ENCODE assay signal across 30 mouse cellular contexts in genomic region chr17:31989035-31989434, GRCm38 (mm10). TPM values are rescaled to one million over a fixed set of nuclear protein-coding genes. Genes with fewer than 3 reads are reported as not detected.
"Had no signal": no experiment of that assay in that cellular context is flagged by ENCODE, and none has a peak within 500 bp of the region (broad histone marks: within the 10 kb centered on the region; RNA-seq: fewer than 3 reads in every experiment).

No protein-coding gene starts in this region.

- H3K36me3 ChIP-seq: embryonic facial prominence, embryonic 10.5 days; embryonic facial prominence, embryonic 12.5 days; embryonic facial prominence, embryonic 13.5 days; embryonic facial prominence, embryonic 15.5 days; forebrain, embryonic 10.5 days; forebrain, embryonic 12.5 days; forebrain, embryonic 15.5 days had no signal

- H3K4me1 ChIP-seq: embryonic facial prominence, embryonic 10.5 days; embryonic facial prominence, embryonic 12.5 days; forebrain, embryonic 10.5 days; forebrain, embryonic 12.5 days; forebrain, embryonic 13.5 days; forebrain, embryonic 15.5 days had no signal

- ATAC-seq: forebrain, embryonic 13.5 days; forebrain, embryonic 14.5 days; forebrain, embryonic 15.5 days; forebrain, embryonic 16.5 days; forebrain, postnatal 0 days had no signal

- H3K4me2 ChIP-seq: embryonic facial prominence, embryonic 12.5 days; embryonic facial prominence, embryonic 13.5 days; embryonic facial prominence, embryonic 15.5 days; forebrain, embryonic 12.5 days; forebrain, embryonic 13.5 days; forebrain, embryonic 15.5 days had no signal

- DNase-seq: cerebellum, adult 8-10 months; cerebellum, adult 9-10 months; cerebellum, adult 9-11 months; cerebellum, postnatal 10 days; cerebellum, postnatal 14 days; cerebellum, postnatal 25 days; cerebellum, postnatal 36 days; embryo, embryonic 11 days; forebrain, postnatal 0 days; gastrocnemius, adult 2 months; gastrocnemius, postnatal 10 days; gastrocnemius, postnatal 14 days; gastrocnemius, postnatal 25 days; gastrocnemius, postnatal 36 days; heart, adult 11 months; heart, adult 18-20 months; heart, adult 2 months had no signal

- H3K27ac ChIP-seq: embryonic facial prominence, embryonic 10.5 days; embryonic facial prominence, embryonic 12.5 days; embryonic facial prominence, embryonic 13.5 days; embryonic facial prominence, embryonic 15.5 days; forebrain, embryonic 10.5 days; forebrain, embryonic 12.5 days; forebrain, embryonic 13.5 days; forebrain, embryonic 15.5 days; gastrocnemius, adult 2 months; heart, adult 2 months had no signal

- H3K4me3 ChIP-seq: embryonic facial prominence, embryonic 10.5 days; embryonic facial prominence, embryonic 12.5 days; embryonic facial prominence, embryonic 13.5 days; embryonic facial prominence, embryonic 15.5 days; erythroblast, embryonic 14.5 days; forebrain, embryonic 10.5 days; forebrain, embryonic 12.5 days; forebrain, embryonic 13.5 days; forebrain, embryonic 15.5 days; gastrocnemius, adult 2 months; heart, adult 2 months had no signal

- H3K9ac ChIP-seq: embryonic facial prominence, embryonic 12.5 days; embryonic facial prominence, embryonic 13.5 days; embryonic facial prominence, embryonic 15.5 days; forebrain, embryonic 12.5 days; forebrain, embryonic 13.5 days; forebrain, embryonic 15.5 days; forebrain, postnatal 0 days had no signal

- H3K9me3 ChIP-seq: embryonic facial prominence, embryonic 10.5 days; embryonic facial prominence, embryonic 12.5 days; embryonic facial prominence, embryonic 13.5 days; embryonic facial prominence, embryonic 15.5 days; forebrain, embryonic 10.5 days; forebrain, embryonic 12.5 days; forebrain, embryonic 13.5 days; forebrain, embryonic 15.5 days had no signal

- H3K27me3 ChIP-seq: embryonic facial prominence, embryonic 12.5 days; embryonic facial prominence, embryonic 13.5 days; embryonic facial prominence, embryonic 15.5 days; forebrain, embryonic 12.5 days; forebrain, embryonic 13.5 days; forebrain, embryonic 15.5 days had no signal

RNA-seq across cellular contexts. Expression of gene Hsf2bp, which starts 47.1 kb away (rescaled TPM):
- total RNA-seq: common myeloid progenitor, adult 5-6 weeks; granulocyte monocyte progenitor cell, adult 5-6 weeks had no signal
- polyA plus RNA-seq: erythroblast, embryonic 14.5 days had no signal
